Mouse (Mus musculus) MEL (cell line): ENCODE measurements at regions not wholly inside any gene's neighbourhood (a gene's known extent, or its start where the extent isn't known, plus 50 kb on each side); places are given as distances from the start of the nearest gene placed in this dataset.

Experiments used
- CHD1 ChIP-seq: IDR thresholded peaks from 2 replicates; pipeline ENCODE4 v1.6.1; 2012; ENCODE audit warnings: low read depth, mild to moderate bottlenecking, inconsistent platforms, low read length, improper control_type of control experiment
- CTCF ChIP-seq, 3 experiments: IDR thresholded peaks in 2 of 3; conservative IDR thresholded peaks in 1 of 3; 2 replicates each; pipeline ENCODE4 v1.5.1; 2011 to 2012; ENCODE audit warnings: low read length in 3 of 3, low read depth in 2 of 3, mild to moderate bottlenecking in 2 of 3, improper control_type of control experiment in 1 of 3, inconsistent platforms in 1 of 3, mixed read lengths in 1 of 3, moderate library complexity in 1 of 3; ENCODE audit not compliant: control insufficient read depth in 1 of 3, insufficient read depth in 1 of 3, poor library complexity in 1 of 3, severe bottlenecking in 1 of 3
- HCFC1 ChIP-seq: IDR thresholded peaks from 2 replicates; pipeline ENCODE4 v1.6.1; 2012; ENCODE audit warnings: low read depth, mild to moderate bottlenecking, inconsistent platforms, low read length, improper control_type of control experiment, moderate library complexity
- MAFK ChIP-seq: IDR thresholded peaks from 2 replicates; pipeline ENCODE4 v1.6.1; 2011; ENCODE audit warnings: low read depth, mild to moderate bottlenecking, low read length, improper control_type of control experiment, borderline replicate concordance
- MAX ChIP-seq: IDR thresholded peaks from 2 replicates; pipeline ENCODE4 v1.6.1; 2011; ENCODE audit warnings: low read length, improper control_type of control experiment
- TAL1 ChIP-seq: IDR thresholded peaks from 2 replicates; pipeline ENCODE4 v1.6.1; 2012; ENCODE audit warnings: mild to moderate bottlenecking, inconsistent platforms, low read length, moderate library complexity, mixed read lengths
- TCF12 ChIP-seq: IDR thresholded peaks from 2 replicates; pipeline ENCODE4 v1.6.1; 2014; ENCODE audit warnings: low read depth, mild to moderate bottlenecking, inconsistent platforms, low read length, improper control_type of control experiment, moderate library complexity

DNA sequence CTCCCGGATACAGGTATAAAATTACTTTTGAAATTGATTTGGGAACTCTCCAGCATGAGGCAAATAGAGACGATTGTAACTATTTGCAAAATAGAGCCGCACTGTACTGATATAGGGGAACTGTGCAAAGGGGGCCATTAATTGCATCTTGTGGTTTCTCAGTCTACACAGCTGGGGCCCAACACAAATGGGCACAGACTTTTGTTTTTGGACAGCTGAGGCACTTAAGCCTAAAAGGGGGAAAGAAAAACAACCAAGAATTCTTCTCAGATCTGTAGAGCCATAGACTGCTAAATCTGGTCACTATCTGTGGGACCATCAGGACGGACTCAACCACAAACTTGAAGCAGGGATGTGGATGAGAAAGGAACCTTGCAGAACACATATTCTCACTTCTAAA, 347.9 kb downstream of the Cd83 start:
- TF ChIP-seq MAX: no peak
- no peak for TF ChIP-seq CTCF (IDR thresholded peaks at IDR 0.05 in 2 of 3, conservative IDR thresholded peaks at IDR 0.05 in 1 of 3; ENCODE audit: control insufficient read depth in 1 of 3, insufficient read depth in 1 of 3, low read depth in 2 of 3, low read length in 3 of 3, poor library complexity in 1 of 3, severe bottlenecking in 1 of 3)
- TF ChIP-seq TCF12: no peak
- TF ChIP-seq HCFC1: no peak
- no peak for TF ChIP-seq MAFK
- no peak for TF ChIP-seq TAL1
- no peak for TF ChIP-seq CHD1
